Mouse (Mus musculus) intestine, embryonic 16.5 days (tissue): ENCODE measurements at regions not wholly inside any gene's neighbourhood (a gene's known extent, or its start where the extent isn't known, plus 50 kb on each side); places are given as distances from the start of the nearest gene placed in this dataset.

Experiments
- ATAC-seq: fragments of 200-750 bp; cut with Nextera tagmentation; 2 replicates; pipeline ENCODE4 v1.8.0; 2017; ENCODE audit warnings: moderate TSS enrichment, moderate library complexity
- H3K27ac ChIP-seq: fragments of 300-500 bp; sonication (generic); 2 replicates; pipeline ENCODE4 v1.5.1; 2014; ENCODE audit warnings: mild to moderate bottlenecking, low read length
- H3K27me3 ChIP-seq: fragments of 300-500 bp; sonication (generic); replicated peaks from 2 replicates; pipeline ENCODE4 v1.6.1; 2014; ENCODE audit warnings: low read length, control low read depth, mixed read lengths; ENCODE audit not compliant: control insufficient read depth, insufficient read depth
- H3K36me3 ChIP-seq: fragments of 300-500 bp; sonication (generic); 2 replicates; pipeline ENCODE4 v1.6.1; 2014; ENCODE audit warnings: low read length, control low read depth; ENCODE audit not compliant: control insufficient read depth, insufficient read depth
- H3K4me1 ChIP-seq: fragments of 300-500 bp; sonication (generic); 2 replicates; pipeline ENCODE4 v1.6.1; 2014; ENCODE audit warnings: low read length, control low read depth, mixed read lengths; ENCODE audit not compliant: control insufficient read depth, insufficient read depth
- H3K4me2 ChIP-seq: fragments of 300-500 bp; sonication (generic); 2 replicates; pipeline ENCODE4 v1.6.1; 2014; ENCODE audit warnings: low read depth, low read length, control low read depth
- H3K4me3 ChIP-seq: fragments of 300-500 bp; sonication (generic); 2 replicates; pipeline ENCODE4 v1.5.1; 2014; ENCODE audit warnings: mild to moderate bottlenecking, low read length
- H3K9ac ChIP-seq: fragments of 300-500 bp; sonication (generic); 2 replicates; pipeline ENCODE4 v1.6.1; 2014; ENCODE audit warnings: low read depth, low read length
- H3K9me3 ChIP-seq: fragments of 300-500 bp; sonication (generic); 2 replicates; pipeline ENCODE4 v1.6.1; 2016; ENCODE audit warnings: low read length, control low read depth; ENCODE audit not compliant: control insufficient read depth
- WGBS: fragments of 180-500 bp; shearing (Covaris S2); extraction: QIAGEN DNeasy Blood & Tissue Kit; methylation state at CpG from one replicate; pipeline ENCODE4 v1.1.7; 2014; 5-methylcytosine and 5-hydroxymethylcytosine counted together

GRCm38 (mm10) chr13:82909151-82909550 lies 594.7 kb upstream of the Mef2c start:
- Histone ChIP-seq H3K9ac (no peak overlapping the region), H3K4me2 (no peak overlapping the region), H3K27me3 (no peaks in the 10 kb centered on the region), H3K4me1 (no peaks in the 10 kb centered on the region), H3K27ac (no peak overlapping the region), H3K9me3 (no peaks in the 10 kb centered on the region), H3K36me3 (no peaks in the 10 kb centered on the region), H3K4me3 (no peak overlapping the region)
- ATAC-seq = no peak
- WGBS = 93% methylated on average over 4 of the region's 4 CpGs

GRCm38 (mm10) chr13:82912859-82913258 lies 591.0 kb upstream of the Mef2c start:
- Histone ChIP-seq H3K4me2 (no peak overlapping the region), H3K27me3 (no peaks in the 10 kb centered on the region), H3K4me3 (no peak overlapping the region), H3K27ac (no peak overlapping the region), H3K4me1 (no peaks in the 10 kb centered on the region), H3K9ac (no peak overlapping the region), H3K9me3 (no peaks in the 10 kb centered on the region), H3K36me3 (no peaks in the 10 kb centered on the region)
- WGBS = 89% methylated on average over 8 of the region's 8 CpGs
- no peak for ATAC-seq

- H3K36me3 ChIP-seq = no peaks in the 10 kb centered on the region
- H3K9ac ChIP-seq = no peak overlapping the region
- 85% methylated on average over 4 of the region's 4 CpGs for WGBS
- no peaks in the 10 kb centered on the region for H3K4me1 ChIP-seq
- H3K27ac ChIP-seq = no peak overlapping the region
- ATAC-seq = no peak
- no peaks in the 10 kb centered on the region for H3K27me3 ChIP-seq
- no peak overlapping the region for H3K4me3 ChIP-seq
- H3K9me3 ChIP-seq = no peaks in the 10 kb centered on the region
- H3K4me2 ChIP-seq = no peak overlapping the region
These were observed 588.6 kb upstream of the Mef2c start for GRCm38 (mm10) chr13:82915194-82915593.

DNA sequence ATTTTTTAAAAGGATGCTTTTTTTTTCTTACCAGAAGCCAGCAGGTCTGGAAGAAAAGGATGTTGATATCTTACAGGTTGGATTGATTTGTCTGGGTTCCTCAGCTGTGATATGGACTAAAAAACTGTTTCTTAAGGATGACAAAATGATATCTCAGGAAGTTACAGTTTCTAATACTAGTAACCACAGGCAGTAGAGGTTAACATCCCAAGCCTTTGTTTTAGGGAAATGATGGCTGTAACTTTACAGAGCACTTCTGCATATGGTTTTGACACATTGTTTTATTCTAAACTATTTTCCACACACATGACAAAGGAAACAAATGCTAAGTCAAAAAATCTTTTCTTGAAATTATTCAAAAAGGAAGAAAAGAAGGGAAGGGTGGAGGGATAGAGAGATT lies 573.8 kb upstream of the Mef2c start:
- Histone ChIP-seq H3K27ac (no peak overlapping the region), H3K4me1 (no peaks in the 10 kb centered on the region), H3K9me3 (no peaks in the 10 kb centered on the region), H3K4me2 (no peak overlapping the region), H3K4me3 (no peak overlapping the region), H3K9ac (no peak overlapping the region), H3K36me3 (no peaks in the 10 kb centered on the region), H3K27me3 (no peaks in the 10 kb centered on the region)
- ATAC-seq = no peak

GRCm38 (mm10) chr13:82937856-82938255 lies 566.0 kb upstream of the Mef2c start:
- WGBS = 86% methylated on average over 3 of the region's 3 CpGs

DNA sequence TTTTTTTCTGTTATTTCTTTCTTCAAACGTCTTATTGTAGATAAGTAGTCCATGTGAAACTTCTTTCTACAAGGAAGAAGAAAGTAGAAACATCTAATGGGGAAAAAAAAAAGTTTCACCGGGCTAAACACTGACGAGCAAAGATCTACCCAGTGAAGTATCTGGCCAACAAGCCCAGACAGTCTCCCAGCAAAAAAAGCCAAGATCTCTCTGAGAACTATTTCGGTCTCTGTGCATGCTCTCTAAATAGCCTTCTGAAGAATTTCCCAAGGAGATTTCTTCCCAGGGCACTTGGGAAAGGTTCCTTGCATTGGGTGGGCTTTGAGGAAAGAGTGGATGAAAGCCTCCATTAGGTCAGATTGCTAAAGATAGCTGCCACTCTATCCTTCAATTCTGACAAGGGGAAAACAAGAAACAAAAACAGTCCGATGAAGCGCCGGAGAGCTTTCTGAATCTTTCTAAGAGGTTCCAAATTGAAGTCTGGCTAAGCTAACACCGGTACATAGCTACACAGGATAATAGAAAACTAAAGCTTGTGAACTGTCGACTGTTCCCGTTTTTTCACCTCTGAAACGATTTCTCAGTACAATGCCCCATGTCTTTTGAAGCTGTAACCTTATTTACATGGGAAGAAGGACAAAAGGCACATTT lies 561.0 kb upstream of the Mef2c start:
- 72% methylated on average over 11 of the region's 11 CpGs for WGBS

More at GRCm38 (mm10) chr13:82937856-82938255, 566.0 kb upstream of the Mef2c start:
- no peak for ATAC-seq
- H3K4me1 ChIP-seq = no peaks in the 10 kb centered on the region
- H3K27ac ChIP-seq = no peak overlapping the region
- no peaks in the 10 kb centered on the region for H3K9me3 ChIP-seq
- no peaks in the 10 kb centered on the region for H3K36me3 ChIP-seq
- no peak overlapping the region for H3K4me3 ChIP-seq
- H3K9ac ChIP-seq = no peak overlapping the region
- H3K4me2 ChIP-seq = no peak overlapping the region
- no peaks in the 10 kb centered on the region for H3K27me3 ChIP-seq

GRCm38 (mm10) chr13:82946931-82947330 lies 556.9 kb upstream of the Mef2c start:
- Histone ChIP-seq H3K27ac (no peak overlapping the region), H3K27me3 (no peaks in the 10 kb centered on the region), H3K4me3 (no peak overlapping the region), H3K9me3 (no peaks in the 10 kb centered on the region), H3K4me2 (no peak overlapping the region), H3K9ac (no peak overlapping the region), H3K4me1 (no peaks in the 10 kb centered on the region), H3K36me3 (no peaks in the 10 kb centered on the region)
- ATAC-seq = no peak
- 79% methylated on average over 5 of the region's 5 CpGs for WGBS

More for the DNA sequence above, 561.0 kb upstream of the Mef2c start:
- Histone ChIP-seq H3K9me3 (no peaks in the 10 kb centered on the region), H3K4me3 (no peak overlapping the region), H3K27ac (no peak overlapping the region), H3K36me3 (no peaks in the 10 kb centered on the region), H3K4me1 (no peaks in the 10 kb centered on the region), H3K27me3 (no peaks in the 10 kb centered on the region), H3K4me2 (no peak overlapping the region), H3K9ac (no peak overlapping the region)
- ATAC-seq = no peak

- H3K9me3 ChIP-seq = no peaks in the 10 kb centered on the region
- no peak overlapping the region for H3K27ac ChIP-seq
- H3K4me2 ChIP-seq = no peak overlapping the region
- H3K9ac ChIP-seq = no peak overlapping the region
- no peaks in the 10 kb centered on the region for H3K27me3 ChIP-seq
- ATAC-seq = no peak
- no peaks in the 10 kb centered on the region for H3K36me3 ChIP-seq
- H3K4me3 ChIP-seq = no peak overlapping the region
- no peaks in the 10 kb centered on the region for H3K4me1 ChIP-seq
- WGBS = 64% methylated on average over 6 of the region's 6 CpGs
These were observed 554.3 kb upstream of the Mef2c start for GRCm38 (mm10) chr13:82949541-82949940.

GRCm38 (mm10) chr13:82962333-82962732 lies 541.5 kb upstream of the Mef2c start:
- H3K27me3 ChIP-seq = no peaks in the 10 kb centered on the region
- no peak overlapping the region for H3K27ac ChIP-seq
- H3K9me3 ChIP-seq = no peaks in the 10 kb centered on the region
- no peaks in the 10 kb centered on the region for H3K36me3 ChIP-seq
- no peak overlapping the region for H3K9ac ChIP-seq
- no peak overlapping the region for H3K4me2 ChIP-seq
- H3K4me3 ChIP-seq = no peak overlapping the region
- no peaks in the 10 kb centered on the region for H3K4me1 ChIP-seq
- WGBS = 76% methylated on average over 3 of the region's 3 CpGs
- ATAC-seq = no peak

DNA sequence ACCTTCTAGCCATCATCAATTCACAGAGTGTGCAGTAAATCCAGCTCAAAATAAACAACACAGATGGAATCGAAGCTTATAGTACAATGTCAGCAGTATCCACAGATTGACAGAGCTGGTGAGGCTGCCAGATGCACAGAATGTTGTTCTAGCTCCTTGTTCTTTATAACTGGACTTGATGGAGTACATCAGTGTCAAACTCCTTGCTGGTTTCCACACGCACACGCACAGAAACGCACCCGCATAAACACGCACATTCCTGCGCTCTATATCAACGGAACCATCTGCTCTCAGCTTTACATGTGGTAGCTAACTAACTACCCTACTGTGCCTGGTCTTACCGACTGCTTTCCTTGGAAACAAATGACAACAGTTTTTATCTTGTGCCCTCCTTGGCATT lies 532.1 kb upstream of the Mef2c start:
- no peak overlapping the region for H3K9ac ChIP-seq
- ATAC-seq = no peak
- no peaks in the 10 kb centered on the region for H3K27me3 ChIP-seq
- no peak overlapping the region for H3K27ac ChIP-seq
- no peak overlapping the region for H3K4me2 ChIP-seq
- WGBS = 73% methylated on average over 9 of the region's 9 CpGs
- no peaks in the 10 kb centered on the region for H3K9me3 ChIP-seq
- no peaks in the 10 kb centered on the region for H3K4me1 ChIP-seq
- no peaks in the 10 kb centered on the region for H3K36me3 ChIP-seq
- no peak overlapping the region for H3K4me3 ChIP-seq
